Mouse (Mus musculus): Measurements from ENCODE around the gene Tcerg1l.

DNA sequence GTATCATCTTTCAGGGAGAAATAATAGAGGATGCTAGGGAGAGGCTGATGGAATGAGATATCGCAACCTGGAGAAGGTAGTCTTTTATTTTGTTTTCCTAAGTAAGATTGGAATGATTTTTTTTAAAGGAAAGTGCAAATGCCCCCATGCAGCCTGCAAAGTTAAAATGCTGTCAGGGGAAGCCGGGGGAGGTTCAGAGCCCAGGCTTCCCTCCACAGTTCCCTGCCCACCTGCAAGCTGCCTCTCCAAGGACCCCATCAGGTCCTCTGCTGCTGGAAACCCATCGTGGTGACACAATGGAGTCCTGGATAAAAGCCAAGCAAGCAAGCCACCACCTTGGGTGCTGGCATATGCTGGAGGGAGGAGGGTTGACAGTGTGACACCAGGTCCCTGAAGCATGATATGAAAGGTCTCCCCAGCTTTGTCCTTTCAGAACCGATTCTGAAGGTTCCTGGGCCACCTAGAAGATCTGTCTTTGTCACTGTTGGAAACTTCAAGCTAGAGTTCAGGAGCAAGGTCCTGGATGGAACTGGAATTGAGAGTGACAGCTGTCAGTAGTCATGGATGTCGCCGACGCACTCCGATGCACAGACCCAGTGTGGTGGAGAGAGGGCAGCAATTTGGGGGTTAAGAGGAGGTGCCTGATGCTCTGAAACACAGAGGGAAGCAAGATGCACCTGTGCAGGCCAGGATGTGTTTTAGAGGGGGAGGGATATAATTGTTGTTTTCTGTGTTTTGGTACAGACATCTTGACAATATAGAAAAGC lies 3.2 kb upstream of the Tcerg1l start:
- TF ChIP-seq CTCF (IDR thresholded peaks at IDR 0.05; ENCODE audit: borderline replicate concordance, insufficient read depth, low read length) (no peak), POLR2A (IDR thresholded peaks at IDR 0.05; ENCODE audit: low read depth, low read length) (no peak)
